In the genomic region with DNA sequence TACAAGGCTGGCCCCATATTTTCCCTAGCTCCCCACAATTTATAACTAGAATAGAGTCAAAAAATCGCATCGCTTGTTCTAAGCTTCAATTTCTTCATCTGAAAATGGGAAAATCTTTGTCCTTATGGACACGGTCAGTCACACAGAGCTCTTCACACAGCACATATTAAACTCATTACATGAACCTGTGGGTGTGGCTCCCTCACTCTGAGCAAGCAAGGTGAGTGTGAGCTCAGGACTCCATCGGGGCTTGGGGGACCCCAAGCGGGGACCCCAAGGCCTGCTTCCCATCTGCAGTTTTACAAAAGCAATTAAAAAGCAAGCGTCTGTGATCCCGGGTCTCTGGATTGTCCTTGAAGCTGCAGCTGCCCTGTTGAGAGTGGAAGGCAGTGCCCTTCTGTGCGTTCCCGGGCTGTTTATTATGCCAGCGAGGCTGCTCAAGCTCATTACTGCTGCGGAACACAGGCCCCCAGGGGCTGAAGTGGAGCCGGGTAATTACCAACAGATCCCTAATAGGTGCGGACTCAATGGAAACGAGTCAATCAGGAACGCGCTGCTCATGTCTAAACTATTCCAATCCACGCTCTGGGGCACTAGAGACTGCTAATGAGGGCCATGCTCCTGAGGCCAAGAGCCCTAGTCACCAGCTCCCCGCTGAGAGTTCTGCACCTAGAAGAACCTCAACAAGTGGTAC, we compare ENCODE assay signal across 10 mouse cellular contexts.
DNase-seq lines count a peak whose midpoint lies in the region; ATAC-seq and TF ChIP-seq lines count a peak whose summit lies in the region.
"Had no signal": no experiment of that assay in that cellular context is flagged by ENCODE, and none has a peak within 500 bp of the region (broad histone marks: within the 10 kb centered on the region; RNA-seq: fewer than 3 reads in every experiment).

No protein-coding gene starts in this region.

- H3K27me3 ChIP-seq in forebrain, embryonic 13.5 days = peaks cover 9% of the 10 kb centered on the region; the same call in 1 of the 2 replicates
- H3K27me3 ChIP-seq in neural tube, embryonic 14.5 days (ENCODE audit: control insufficient read depth, insufficient read depth, low read length) = no peaks in the 10 kb centered on the region
- H3K27me3 ChIP-seq in liver, embryonic 12.5 days (replicated peaks) = no peaks in the 10 kb centered on the region
- no peaks in the 10 kb centered on the region for H3K27me3 ChIP-seq in heart, adult 2 months (ENCODE audit: control insufficient read depth, insufficient read depth, low read length)
- H3K27me3 ChIP-seq: heart, embryonic 12.5 days had no signal

- peak; percentile 98 for ATAC-seq in forebrain, embryonic 13.5 days
- ATAC-seq in neural tube, embryonic 14.5 days (ENCODE audit: low read depth) = peak; percentile 80; the same call in 1 of the 2 replicates
- ATAC-seq in liver, embryonic 12.5 days = no peak

- intact Hi-C loops in heart, adult 2 months (cut with DNase I) = loop anchor here (10.0 kb wide), 1 partner anchor 295 kb away; no protein-coding TSS in a partner anchor

- H3K4me3 ChIP-seq in forebrain, embryonic 13.5 days = no peak overlapping the region
- H3K4me3 ChIP-seq in neural tube, embryonic 14.5 days (ENCODE audit: low read depth, low read length) = no peak overlapping the region
- no peak overlapping the region for H3K4me3 ChIP-seq in liver, embryonic 12.5 days
- no peak overlapping the region for H3K4me3 ChIP-seq in heart, adult 2 months
- H3K4me3 ChIP-seq: heart, embryonic 12.5 days had no signal

- no peaks in the 10 kb centered on the region for H3K36me3 ChIP-seq in forebrain, embryonic 13.5 days (ENCODE audit: poor library complexity, severe bottlenecking)
- no peaks in the 10 kb centered on the region for H3K36me3 ChIP-seq in neural tube, embryonic 14.5 days (ENCODE audit: control insufficient read depth, insufficient read depth, low read length)
- no peaks in the 10 kb centered on the region for H3K36me3 ChIP-seq in liver, embryonic 12.5 days
- no peaks in the 10 kb centered on the region for H3K36me3 ChIP-seq in heart, adult 2 months (ENCODE audit: control insufficient read depth, insufficient read depth, low read length)
- H3K36me3 ChIP-seq: heart, embryonic 12.5 days had no signal

- 0 out of 2 replicates have a peak, but pooled peaks cover 5% of the 10 kb centered on the region for H3K9me3 ChIP-seq in forebrain, embryonic 13.5 days (replicated peaks)
- H3K9me3 ChIP-seq in neural tube, embryonic 14.5 days (ENCODE audit: control insufficient read depth, low read length) = no peaks in the 10 kb centered on the region
- no peaks in the 10 kb centered on the region for H3K9me3 ChIP-seq in liver, embryonic 12.5 days (replicated peaks)
- H3K9me3 ChIP-seq: heart, embryonic 12.5 days had no signal

- H3K79me2 ChIP-seq in heart, adult 2 months (replicated peaks; ENCODE audit: control insufficient read depth, insufficient read depth, low read length) = no peaks in the 10 kb centered on the region

- peak overlapping the region; percentile 32 for H3K4me2 ChIP-seq in forebrain, embryonic 13.5 days
- H3K4me2 ChIP-seq in neural tube, embryonic 14.5 days (ENCODE audit: low read depth, low read length) = no peak overlapping the region
- H3K4me2 ChIP-seq in liver, embryonic 12.5 days = no peak overlapping the region
- H3K4me2 ChIP-seq: heart, embryonic 12.5 days had no signal

- no peak for TF ChIP-seq EP300 in heart, adult 2 months (IDR thresholded peaks at IDR 0.05; ENCODE audit: insufficient read depth, low read depth, low read length)

- TF ChIP-seq CTCF in heart, adult 2 months (IDR thresholded peaks at IDR 0.05) = no peak

- 23% methylated on average over 18 of the region's 18 CpGs for WGBS in forebrain, embryonic 13.5 days
- 28% methylated on average over 18 of the region's 18 CpGs for WGBS in neural tube, embryonic 14.5 days
- WGBS in liver, embryonic 12.5 days (ENCODE audit: insufficient replicate concordance) = 75% methylated on average over 18 of the region's 18 CpGs
- 82% methylated on average over 18 of the region's 18 CpGs for whole genome bisulfite sequencing in heart, adult 2 months

- peak; percentile 48 for DNase-seq in layer of hippocampus, adult 11-12 months (ENCODE audit: low spot score)
- no peak for DNase-seq in layer of hippocampus, adult 9-10 months (ENCODE audit: low spot score)
- peak; percentile 30 to 47 for DNase-seq in kidney, postnatal 36 days
- DNase-seq in T-cell, adult 2 months (ENCODE audit: low spot score) = no peak
- no peak for DNase-seq in heart, adult 2 months

- TF ChIP-seq POLR2A in heart, adult 2 months (IDR thresholded peaks at IDR 0.05; ENCODE audit: insufficient read depth, low read depth, low read length) = no peak

- peak overlapping the region; percentile 73 for H3K27ac ChIP-seq in forebrain, embryonic 13.5 days
- H3K27ac ChIP-seq in neural tube, embryonic 14.5 days (ENCODE audit: low read depth, low read length) = no peak overlapping the region
- H3K27ac ChIP-seq in liver, embryonic 12.5 days = no peak overlapping the region
- no peak overlapping the region for H3K27ac ChIP-seq in heart, adult 2 months
- H3K27ac ChIP-seq: liver, embryonic 14.5 days had no signal

- H3K9ac ChIP-seq in forebrain, embryonic 13.5 days = no peak overlapping the region
- no peak overlapping the region for H3K9ac ChIP-seq in neural tube, embryonic 14.5 days (replicated peaks; ENCODE audit: low read depth, low read length)
- no peak overlapping the region for H3K9ac ChIP-seq in liver, embryonic 12.5 days
- H3K9ac ChIP-seq in heart, adult 2 months (ENCODE audit: low read depth, low read length) = no peak overlapping the region
- H3K9ac ChIP-seq: heart, embryonic 12.5 days; liver, embryonic 14.5 days had no signal

- H3K4me1 ChIP-seq in forebrain, embryonic 13.5 days = peaks cover 15% of the 10 kb centered on the region
- H3K4me1 ChIP-seq in neural tube, embryonic 14.5 days (ENCODE audit: control insufficient read depth, insufficient read depth, low read length) = 0 out of 2 replicates have a peak, but pooled peaks cover 3% of the 10 kb centered on the region
- H3K4me1 ChIP-seq in liver, embryonic 12.5 days = no peaks in the 10 kb centered on the region
- no peaks in the 10 kb centered on the region for H3K4me1 ChIP-seq in heart, adult 2 months (ENCODE audit: control insufficient read depth, insufficient read depth, low read length)
- H3K4me1 ChIP-seq: heart, embryonic 12.5 days had no signal

Comparison
In these comparisons a context has a peak if more than half of its experiments do, and no peak if none do; other contexts are left out.
1. DNase-seq: peak in layer of hippocampus, adult 11-12 months (single experiment) and kidney, postnatal 36 days (2 of 2); none in layer of hippocampus, adult 9-10 months (single experiment), T-cell, adult 2 months (single experiment) and heart, adult 2 months (0 of 2).